Mouse (Mus musculus) spleen, adult 12 weeks (tissue): Measurements from ENCODE around the gene Icam1.

Experiments
- DNase-seq: peaks from one replicate; pipeline ENCODE4 v3.0.0; 2022; ENCODE audit warnings: low spot score

Gene Icam1

GRCm38 (mm10) chr9:21015571-21016130 is at the start of gene Icam1:
Icam1 (plus strand) TSS chr9:21015985.
- peak; percentile 51 for DNase-seq

GRCm38 (mm10) chr9:20966008-20966407 is 49.8 kb upstream of the Icam1 start:
- no peak for DNase-seq

GRCm38 (mm10) chr9:20966747-20967146 is 49.0 kb upstream of the Icam1 start:
- DNase-seq: no peak

- DNase-seq: no peak
Measured at GRCm38 (mm10) chr9:20971751-20972140, 44.0 kb upstream of the Icam1 start.

- no peak for DNase-seq
Measured at GRCm38 (mm10) chr9:20972141-20972992, 43.4 kb upstream of the Icam1 start.

- DNase-seq: no peak
Measured at GRCm38 (mm10) chr9:20973001-20973681, 42.6 kb upstream of the Icam1 start.

- DNase-seq: no peak
Measured at GRCm38 (mm10) chr9:20973682-20974075, 42.1 kb upstream of the Icam1 start.

- DNase-seq: no peak
Measured at GRCm38 (mm10) chr9:20975431-20976215, 40.2 kb upstream of the Icam1 start.

- peak; percentile 27 for DNase-seq
Measured at GRCm38 (mm10) chr9:20976216-20976960, 39.4 kb upstream of the Icam1 start, which contains the start of gene S1pr2. S1pr2 (minus strand) TSS chr9:20976781.

- DNase-seq: no peak
Measured at GRCm38 (mm10) chr9:20976961-20977689, 38.7 kb upstream of the Icam1 start.

- no peak for DNase-seq
Measured at GRCm38 (mm10) chr9:20978409-20979095, 37.2 kb upstream of the Icam1 start.

GRCm38 (mm10) chr9:20979181-20979580 is 36.6 kb upstream of the Icam1 start:
- no peak for DNase-seq

GRCm38 (mm10) chr9:20979769-20980168 is 36.0 kb upstream of the Icam1 start:
- DNase-seq: no peak

- no peak for DNase-seq
Measured at GRCm38 (mm10) chr9:20982171-20982570, 33.6 kb upstream of the Icam1 start.

GRCm38 (mm10) chr9:20983169-20983568 is 32.6 kb upstream of the Icam1 start:
- DNase-seq: no peak

GRCm38 (mm10) chr9:20986952-20987686 is 28.7 kb upstream of the Icam1 start:
- no peak for DNase-seq

GRCm38 (mm10) chr9:20987953-20988352 is 27.8 kb upstream of the Icam1 start:
- DNase-seq: no peak

- no peak for DNase-seq
Measured at GRCm38 (mm10) chr9:20990861-20991260, 24.9 kb upstream of the Icam1 start.

GRCm38 (mm10) chr9:20991587-20991986 is 24.2 kb upstream of the Icam1 start:
- DNase-seq: no peak
